Mouse (Mus musculus): ENCODE data around the gene Gpr150.
A peak's percentile ranks its signal among the peaks of the same experiment; 100 is the strongest.

Gene Gpr150

GRCm38 (mm10) chr13:76056896-76057266 is at the start of gene Gpr150:
Gpr150 (minus strand) TSS chr13:76056996.
- no peak for DNase-seq

GRCm38 (mm10) chr13:76101989-76102388 is 45.2 kb upstream of the Gpr150 start:
- DNase-seq, result no peak

GRCm38 (mm10) chr13:76098493-76099303 is 41.9 kb upstream of the Gpr150 start, which contains the start of the genes Arsk and Ttc37:
Arsk (minus strand) TSS chr13:76098660.
Ttc37 (plus strand) TSS chr13:76098734.
- DNase-seq, result peak; percentile 92 to 93

GRCm38 (mm10) chr13:76098116-76098492 is 41.3 kb upstream of the Gpr150 start:
- peak in 1 of 2 experiments; percentile 52 for DNase-seq

DNA sequence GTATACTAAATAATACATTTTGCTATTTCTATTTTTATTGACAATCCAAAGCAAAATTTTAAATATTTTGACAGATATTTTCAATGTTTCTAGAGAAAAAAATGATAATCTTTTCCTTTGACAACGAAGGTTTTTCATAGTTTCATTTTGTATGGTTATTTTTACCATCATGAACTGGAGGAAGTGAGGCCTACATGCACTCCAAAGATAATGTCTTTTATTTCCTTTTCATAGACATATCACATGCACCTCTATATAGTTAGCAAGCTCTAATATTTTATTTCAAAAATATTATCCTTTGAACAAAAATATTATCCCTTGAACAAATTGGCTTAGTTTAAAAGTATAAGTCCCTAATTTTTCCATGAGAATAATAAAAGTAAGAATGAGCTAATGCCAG is 17.5 kb upstream of the Gpr150 start:
- DNase-seq, result no peak

GRCm38 (mm10) chr13:76064363-76064945 is 7.7 kb upstream of the Gpr150 start:
- no peak for DNase-seq

GRCm38 (mm10) chr13:76063548-76063947 is 6.8 kb upstream of the Gpr150 start:
- DNase-seq, result no peak

- DNase-seq, result no peak
These were observed 5.8 kb upstream of the Gpr150 start for GRCm38 (mm10) chr13:76062569-76062968.

GRCm38 (mm10) chr13:76062126-76062525 is 5.3 kb upstream of the Gpr150 start:
- DNase-seq, result no peak

DNA sequence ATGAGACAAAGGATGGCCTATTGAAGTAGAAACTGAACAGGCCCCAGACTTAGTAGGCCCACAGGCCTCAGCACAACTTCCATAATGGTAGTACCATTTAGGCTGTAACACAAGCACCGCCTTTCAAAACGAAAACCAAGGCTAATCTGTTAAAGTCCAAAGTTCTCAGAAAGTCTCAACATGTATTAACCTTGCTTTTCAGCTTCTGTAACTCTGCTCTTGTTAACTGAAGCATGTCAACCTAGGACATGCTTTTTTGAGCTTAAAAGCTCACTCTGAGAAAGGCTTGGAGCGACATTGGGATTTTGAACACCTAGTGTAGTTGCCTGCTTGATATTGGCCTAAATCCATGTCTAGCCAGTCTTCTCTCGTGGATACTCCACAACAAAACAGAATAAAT is 2.8 kb upstream of the Gpr150 start:
- no peak for DNase-seq

DNA sequence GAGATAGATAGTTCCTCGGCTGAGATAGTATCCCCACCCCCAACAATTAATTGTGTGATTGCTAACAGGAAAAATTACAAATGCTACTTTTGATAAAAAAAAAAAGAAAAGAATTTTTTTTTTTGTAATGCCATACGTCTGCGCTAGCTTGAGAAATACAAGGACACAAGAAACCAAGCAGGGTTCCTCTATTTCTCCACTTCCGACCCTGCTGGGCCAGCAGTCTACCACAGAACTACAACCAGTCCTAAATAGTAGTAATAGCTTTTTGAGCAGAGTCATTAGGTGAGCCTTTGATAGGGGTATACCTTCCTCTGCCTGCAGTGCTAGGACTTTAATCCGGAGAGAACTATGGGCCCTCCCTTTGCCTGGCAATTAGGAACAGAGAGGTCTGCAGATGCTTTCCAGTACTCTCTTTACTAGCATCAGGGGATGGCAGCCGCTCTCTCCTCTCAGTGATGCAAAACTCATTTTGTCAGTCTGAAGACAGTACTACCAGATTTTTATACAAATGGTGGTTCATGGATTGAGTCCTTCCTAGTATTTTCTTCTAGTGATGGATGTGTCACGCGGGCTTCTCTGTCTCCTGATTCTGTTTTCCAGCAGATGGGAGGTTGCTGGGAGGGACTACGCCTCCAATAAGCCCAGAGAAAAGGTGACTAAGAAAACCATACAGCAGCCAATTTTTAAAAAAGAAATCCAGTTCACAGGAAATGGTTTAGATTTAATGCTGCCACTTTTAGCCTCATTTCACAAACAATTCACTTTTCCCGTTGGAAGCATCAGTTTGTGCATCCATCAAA is 672 bp upstream of the Gpr150 start:
- no peak for DNase-seq

DNA sequence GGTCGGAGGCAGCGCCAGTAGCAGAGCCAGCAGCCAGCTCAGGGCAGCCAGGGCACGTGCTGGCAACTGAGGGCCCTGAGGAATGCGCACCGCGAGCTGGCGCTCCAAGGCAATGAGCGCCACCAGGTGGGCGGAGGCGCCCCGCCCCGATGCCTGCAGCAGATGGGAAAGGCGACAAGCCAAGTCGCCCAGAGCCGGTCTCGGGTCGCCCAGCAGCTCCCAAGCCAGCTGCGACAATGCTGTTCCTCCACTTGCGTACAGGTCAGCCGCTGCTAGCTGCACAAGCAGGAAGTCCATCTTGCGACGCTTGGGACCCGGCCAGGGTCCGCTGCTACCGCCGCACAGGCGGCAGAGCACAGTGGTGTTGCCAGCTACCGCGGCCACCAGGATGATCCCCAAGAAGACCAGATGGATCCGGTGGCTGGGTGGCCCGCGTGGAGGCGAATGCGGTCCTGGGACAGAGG is 503 bp downstream of the Gpr150 start:
- DNase-seq, result peak; percentile 84 to 85

DNA sequence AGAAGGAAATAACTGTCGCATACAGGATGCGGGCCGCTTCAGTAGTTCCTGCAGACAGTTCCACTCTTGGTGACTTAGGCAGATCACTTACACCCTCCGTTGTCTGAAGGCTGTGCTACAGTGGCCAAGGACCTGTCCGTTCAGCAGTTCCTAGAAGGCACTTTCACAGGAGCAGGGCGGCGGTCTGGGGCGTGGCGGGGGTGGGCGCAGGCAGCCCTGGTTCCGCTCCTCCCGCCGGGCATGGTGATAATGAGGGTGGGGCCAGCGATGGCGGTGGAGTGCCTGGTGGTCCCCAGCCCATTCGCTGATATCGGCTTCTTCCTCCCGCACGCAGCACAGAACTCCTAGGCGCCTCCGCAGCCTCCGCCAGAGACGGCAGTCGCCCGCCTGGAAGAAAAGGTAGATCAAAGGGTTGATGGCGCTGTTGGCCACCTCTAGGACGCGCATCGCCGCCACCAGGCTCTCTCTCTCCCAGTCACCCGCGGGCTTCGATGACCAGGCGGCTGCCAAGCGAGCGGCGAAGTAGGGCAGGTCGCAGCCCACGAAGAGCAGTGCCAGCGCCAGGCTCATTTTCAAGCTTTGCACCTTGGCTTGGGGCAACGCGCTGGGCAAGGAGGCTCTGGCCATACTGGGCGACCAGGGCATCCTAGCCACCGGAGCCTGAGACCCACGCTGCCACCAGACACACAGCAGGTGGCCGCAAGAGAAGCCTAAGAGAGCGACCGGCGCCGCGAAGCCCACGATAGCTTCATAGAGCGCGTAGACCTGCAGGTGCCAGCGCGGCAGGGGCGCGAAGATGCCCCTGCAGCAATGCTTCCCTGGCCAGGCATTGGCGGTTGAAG is 1.2 kb downstream of the Gpr150 start:
- peak; percentile 69 to 71 for DNase-seq

DNA sequence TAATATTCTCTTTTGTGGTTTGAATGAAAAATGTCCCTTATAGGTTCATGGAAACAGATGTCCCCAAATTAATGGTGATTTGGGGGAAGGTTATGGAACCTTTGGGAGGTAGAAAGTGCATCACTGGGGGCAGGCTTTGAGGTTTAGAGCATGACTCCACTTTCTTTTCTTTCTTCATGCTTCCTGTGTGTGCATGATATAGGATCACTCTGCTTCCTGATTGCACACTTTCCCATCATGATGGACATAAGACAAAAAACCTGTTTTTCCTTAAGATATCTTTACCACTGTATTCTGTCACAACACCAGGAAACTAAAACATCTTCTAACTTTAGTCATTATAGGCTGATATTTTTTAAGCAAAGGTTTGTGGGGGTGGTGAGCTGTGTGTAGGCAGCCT is 11.8 kb downstream of the Gpr150 start:
- no peak for DNase-seq

- DNase-seq, result no peak
These were observed 14.3 kb downstream of the Gpr150 start for GRCm38 (mm10) chr13:76042455-76042854.

DNA sequence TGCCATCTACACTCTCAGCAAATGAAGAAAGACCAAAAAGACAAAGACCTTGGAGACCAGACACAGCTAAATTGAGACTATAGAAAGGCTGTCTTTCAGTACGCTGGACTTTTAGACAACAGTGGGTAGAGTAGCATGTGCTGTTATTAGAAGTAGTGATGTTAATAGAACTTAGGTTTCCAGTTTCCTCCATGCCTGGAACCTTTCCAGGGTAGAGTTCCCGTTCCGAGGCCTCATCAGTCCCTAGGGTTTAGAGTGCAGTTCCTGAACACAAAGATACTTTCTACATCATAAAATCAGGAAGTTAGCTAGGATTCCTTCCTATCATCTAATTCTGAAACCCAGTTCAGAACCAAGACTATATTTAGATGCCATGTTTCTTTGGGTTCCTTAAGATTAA is 32.2 kb downstream of the Gpr150 start:
- no peak for DNase-seq

DNA sequence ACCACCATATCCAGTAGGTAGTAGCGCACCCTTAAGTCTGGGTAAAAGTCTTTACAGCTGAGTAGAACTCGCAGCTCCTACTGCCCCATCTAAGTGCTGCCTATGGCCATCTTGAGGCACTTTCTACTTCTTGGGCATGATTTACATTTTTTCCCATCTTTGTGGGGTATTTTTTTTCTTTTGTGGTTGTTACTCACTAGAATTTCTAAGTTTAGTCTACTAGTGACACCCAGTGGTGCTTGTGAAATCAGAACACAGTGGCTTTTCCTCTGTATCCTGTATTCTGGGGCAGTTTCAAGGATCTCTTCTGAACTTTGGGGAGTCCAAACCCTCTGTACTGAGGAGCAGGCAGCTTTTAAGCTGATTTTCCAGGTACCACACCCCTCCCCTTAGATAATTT is 35.0 kb downstream of the Gpr150 start:
- DNase-seq, result no peak

- DNase-seq, result no peak
These were observed 37.9 kb downstream of the Gpr150 start for GRCm38 (mm10) chr13:76018844-76019400.

GRCm38 (mm10) chr13:76017974-76018843 is 38.6 kb downstream of the Gpr150 start, which contains the start of gene Rfesd:
Rfesd (minus strand) TSS chr13:76018719.
- peak; percentile 91 to 95 for DNase-seq

DNA sequence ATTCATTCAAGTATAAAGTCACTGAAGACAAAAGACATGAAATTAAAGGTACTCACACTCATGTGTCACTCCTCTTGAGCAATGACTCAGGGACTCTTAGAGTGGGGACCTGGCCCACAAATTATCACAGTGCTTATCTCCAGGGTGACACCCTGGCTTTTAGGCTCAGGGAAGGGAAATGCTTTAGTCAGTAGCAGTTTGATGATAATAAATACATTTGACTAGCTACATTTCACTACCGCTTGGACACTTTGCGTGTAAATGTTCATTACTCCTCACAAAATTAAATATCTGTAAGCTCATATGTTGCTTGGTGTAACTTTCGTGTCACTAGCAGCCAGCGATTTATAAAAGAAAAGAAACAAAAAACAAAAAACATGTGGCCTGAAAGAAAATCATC is 39.3 kb downstream of the Gpr150 start:
- DNase-seq, result peak in 1 of 2 experiments; percentile 4

GRCm38 (mm10) chr13:76014511-76014910 is 42.3 kb downstream of the Gpr150 start:
- DNase-seq, result no peak
